Mouse (Mus musculus): ENCODE measurements around the gene Stum.
A peak's percentile ranks its signal among the peaks of the same experiment; 100 is the strongest.
"Not testable (repeated sequence)": the region's sequence is repeated elsewhere in the genome, so short reads cannot be mapped to it uniquely, and the experiment has no call there.

The Stum gene

GRCm38 (mm10) chr1:180405576-180406335 is 77.5 kb downstream of the Stum start:
- no peak for DNase-seq (ENCODE audit: low read depth, low spot score)

GRCm38 (mm10) chr1:180404706-180405105 is 78.6 kb downstream of the Stum start:
- DNase-seq (ENCODE audit: low read depth, low spot score), result no peak

DNA sequence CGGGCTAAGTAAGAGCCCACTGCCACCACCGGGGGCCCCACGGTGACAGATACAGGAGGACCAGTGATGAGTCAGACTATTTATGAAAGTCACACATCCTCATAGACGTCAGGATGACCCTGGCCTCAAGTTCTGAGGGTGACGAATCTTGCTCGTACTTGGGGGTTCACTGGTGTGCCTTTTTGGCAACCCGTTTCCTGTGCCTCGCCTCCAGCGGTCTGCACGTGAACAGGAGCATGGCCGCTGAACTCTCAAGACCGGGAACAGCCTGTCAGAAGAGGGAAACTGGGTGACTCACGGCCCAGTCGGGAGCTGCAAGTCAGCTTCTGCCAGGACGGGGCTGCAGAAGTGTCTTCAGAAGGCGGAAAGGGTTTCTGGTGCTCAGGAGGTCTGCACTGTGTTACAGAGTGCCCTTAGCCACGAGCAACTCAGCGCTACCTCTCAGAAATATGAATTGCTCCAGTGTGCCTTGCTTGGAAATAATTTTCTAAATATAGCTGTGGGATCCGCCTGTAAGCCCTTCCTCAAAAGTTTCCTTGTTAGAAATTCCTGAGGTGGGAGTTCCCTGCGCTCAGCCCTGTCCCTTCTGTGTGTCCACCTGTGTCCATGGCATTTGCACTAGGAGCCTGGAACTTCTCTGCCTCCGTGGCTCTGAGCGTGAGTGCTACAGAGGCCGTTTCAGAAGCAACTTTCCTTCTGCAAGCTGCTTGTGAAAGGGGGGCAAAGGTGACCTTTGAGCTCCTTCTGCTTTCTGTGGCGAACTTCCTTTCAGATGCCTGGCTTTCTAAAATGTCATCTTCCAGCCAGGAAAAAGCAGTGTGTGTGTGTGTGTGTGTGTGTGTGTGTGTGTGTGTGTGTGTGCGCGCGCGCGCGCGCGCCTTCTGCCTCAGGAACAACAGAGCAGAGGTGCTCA is 79.4 kb downstream of the Stum start:
- DNase-seq (ENCODE audit: low read depth, low spot score), result peak; percentile 34

GRCm38 (mm10) chr1:180403357-180403693 is 80.0 kb downstream of the Stum start:
- no peak for DNase-seq (ENCODE audit: low read depth, low spot score)

DNA sequence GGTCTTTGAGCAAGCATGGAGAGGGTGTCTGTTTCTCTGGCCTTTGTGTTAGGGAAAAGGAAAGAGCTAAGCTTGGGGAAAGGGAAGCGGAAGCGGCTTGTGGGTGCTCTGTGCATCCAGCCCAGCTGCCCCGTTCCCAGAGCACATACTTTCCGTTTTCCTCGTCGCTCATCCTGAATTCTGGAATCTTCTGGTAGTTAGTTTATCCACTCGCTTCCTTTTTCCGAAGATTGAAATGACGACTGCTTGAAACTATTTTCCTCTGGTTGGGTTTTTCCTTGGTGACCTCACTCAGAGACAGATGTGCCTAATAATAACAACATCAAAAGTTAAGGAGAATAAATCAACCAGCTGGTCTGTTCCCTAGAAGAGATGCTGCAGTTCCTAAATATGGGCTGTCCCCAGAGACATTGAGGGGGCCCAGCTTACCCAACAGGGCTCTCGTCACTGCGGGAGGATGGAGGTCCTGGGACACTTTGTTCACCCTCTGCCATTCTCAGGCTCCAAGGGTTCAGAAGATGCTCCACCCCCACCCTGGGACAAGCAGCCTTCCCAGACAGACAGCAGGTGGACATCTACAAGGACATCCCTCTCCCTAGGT is 80.7 kb downstream of the Stum start:
- DNase-seq (ENCODE audit: low read depth, low spot score), result no peak

GRCm38 (mm10) chr1:180401725-180402124 is 81.6 kb downstream of the Stum start:
- DNase-seq (ENCODE audit: low read depth, low spot score), result no peak

DNA sequence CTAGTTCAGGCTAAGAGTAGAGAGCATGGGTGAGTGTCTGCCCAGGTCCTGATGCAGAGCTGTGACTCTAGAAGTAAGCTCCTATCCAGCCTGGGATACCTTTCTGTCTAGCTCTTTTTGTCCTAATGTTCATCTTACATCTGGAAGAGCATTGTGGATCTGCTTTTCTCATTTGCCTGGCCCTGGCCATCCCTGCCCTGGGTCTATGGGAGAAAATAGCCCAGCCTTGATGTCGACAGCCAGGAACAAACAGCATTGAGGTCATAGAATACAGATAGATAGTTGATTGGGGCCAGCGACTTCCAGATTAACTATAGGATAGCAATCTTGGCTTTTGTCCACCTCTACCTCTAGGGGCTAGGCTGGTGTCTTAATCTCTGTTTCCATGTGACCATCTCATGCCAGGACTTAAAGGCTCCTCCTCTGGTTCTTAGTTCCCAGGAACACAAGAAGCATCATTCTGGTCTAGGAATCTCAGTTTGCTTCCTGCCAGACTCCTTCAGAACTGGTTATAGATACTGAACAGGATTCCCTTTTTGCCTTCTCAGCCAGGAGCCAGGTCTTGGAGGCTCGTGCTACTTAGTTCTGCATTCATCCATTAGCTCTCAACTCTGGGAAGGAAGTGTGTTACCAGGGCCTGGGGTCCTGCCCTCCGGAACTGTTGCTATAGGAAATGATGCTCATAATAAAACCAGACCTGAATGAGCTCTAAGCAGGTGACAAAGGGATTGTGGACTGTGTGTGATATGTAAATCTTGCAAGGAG is 82.4 kb downstream of the Stum start:
- no peak for DNase-seq (ENCODE audit: low read depth, low spot score)

DNA sequence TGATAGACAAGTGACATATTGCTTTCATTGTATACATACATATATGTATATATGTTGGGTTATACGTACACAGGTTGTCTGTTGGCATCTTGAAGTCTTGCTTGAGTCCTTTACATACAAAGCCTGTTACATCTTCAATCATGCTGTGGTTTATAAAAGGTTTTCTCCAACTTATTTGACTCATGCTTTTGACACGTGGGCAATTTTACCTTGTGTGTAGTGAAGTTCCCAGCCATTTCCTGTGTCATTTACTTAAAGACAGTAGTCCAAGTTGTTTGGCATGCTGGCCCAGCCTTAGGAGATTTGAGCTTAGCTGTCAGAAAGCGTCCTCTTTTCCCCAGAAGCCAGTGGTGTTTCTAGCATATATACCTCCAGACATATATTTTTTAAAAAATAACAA is 84.9 kb downstream of the Stum start:
- DNase-seq (ENCODE audit: low read depth, low spot score), result no peak

DNA sequence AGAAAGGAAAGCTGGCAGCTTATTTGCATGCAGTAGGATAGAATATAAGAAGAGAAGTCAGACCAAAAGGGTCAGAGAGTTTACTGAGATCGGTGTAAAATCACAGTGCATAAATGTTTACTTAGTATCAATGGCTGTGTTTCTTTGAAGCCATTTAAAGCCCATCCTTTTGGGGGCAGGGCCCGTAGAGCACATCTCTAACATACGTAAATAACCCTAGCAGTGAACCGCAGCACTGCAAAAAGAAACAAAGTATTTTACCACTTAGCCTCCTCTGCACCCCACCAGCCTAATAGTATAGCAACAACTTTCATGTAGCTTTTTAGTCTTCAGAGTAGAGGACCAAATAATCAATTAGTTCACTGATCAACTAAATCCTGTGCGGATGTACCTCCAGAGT is 85.6 kb downstream of the Stum start:
- DNase-seq (ENCODE audit: low read depth, low spot score), result no peak

DNA sequence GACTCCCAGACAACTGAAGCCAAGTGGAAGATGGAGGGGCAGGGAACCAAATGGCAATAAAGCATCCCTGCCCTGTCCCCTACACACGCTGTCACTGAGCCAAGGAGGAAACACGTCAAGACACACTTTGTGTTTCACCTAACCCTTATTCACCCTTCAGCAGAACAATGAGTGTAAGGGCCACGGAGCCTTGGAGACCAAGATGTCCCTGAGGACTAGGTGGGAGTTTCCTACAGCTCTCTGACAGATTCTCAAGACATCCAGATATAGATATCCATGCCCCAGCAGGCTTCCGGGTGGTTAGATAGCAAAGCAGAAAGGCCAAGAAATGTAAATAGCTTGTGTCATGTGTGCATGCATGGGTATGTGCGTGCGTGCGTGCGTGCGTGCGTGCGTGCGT is 89.4 kb downstream of the Stum start:
- no peak for DNase-seq (ENCODE audit: low read depth, low spot score)

- DNase-seq (ENCODE audit: low read depth, low spot score), result no peak
Observed at GRCm38 (mm10) chr1:180393017-180393797, 90.1 kb downstream of the Stum start.

GRCm38 (mm10) chr1:180392137-180392798 is 91.0 kb downstream of the Stum start:
- no peak for DNase-seq (ENCODE audit: low read depth, low spot score)

DNA sequence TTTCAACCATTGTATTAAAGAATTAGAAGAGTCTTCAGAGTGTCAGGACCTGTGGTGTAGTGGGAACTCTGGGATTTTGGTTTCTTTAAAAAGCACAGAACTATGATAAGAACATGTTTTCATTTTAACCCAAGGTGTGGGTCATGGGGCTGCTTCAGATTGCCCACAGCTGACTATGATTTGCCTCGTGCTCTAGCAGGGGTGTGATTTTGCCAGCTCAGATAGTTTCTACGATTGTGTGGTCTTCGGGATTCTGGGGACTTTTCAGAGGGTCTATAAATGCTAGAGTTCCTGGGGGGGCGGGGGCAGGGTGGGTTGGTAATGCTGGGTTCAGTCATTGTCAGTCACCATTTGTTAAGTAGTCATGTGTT is 91.7 kb downstream of the Stum start:
- no peak for DNase-seq (ENCODE audit: low read depth, low spot score)

- DNase-seq (ENCODE audit: low read depth, low spot score), result no peak
Observed at GRCm38 (mm10) chr1:180390746-180391574, 92.3 kb downstream of the Stum start.

DNA sequence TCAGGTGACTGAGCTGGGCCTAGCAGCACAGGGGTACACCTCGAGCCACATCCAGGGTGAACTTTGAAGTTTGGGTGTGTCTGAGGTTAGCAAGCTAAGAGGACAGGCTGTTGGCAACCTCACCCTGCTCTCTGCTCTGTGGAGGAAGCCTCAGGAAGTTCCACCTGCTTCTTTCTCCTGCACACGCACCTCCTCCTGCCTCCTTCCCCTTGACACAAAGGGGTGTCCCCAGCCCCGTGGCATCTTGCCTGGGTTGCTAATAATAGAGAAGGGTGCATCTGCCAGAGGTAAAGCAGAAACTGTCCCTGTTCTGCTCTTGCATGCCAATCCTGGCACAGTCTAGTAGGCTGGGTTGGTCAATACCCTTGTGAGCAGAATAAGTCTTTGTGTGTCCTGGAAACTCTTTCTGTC is 93.0 kb downstream of the Stum start:
- DNase-seq (ENCODE audit: low read depth, low spot score), result no peak

DNA sequence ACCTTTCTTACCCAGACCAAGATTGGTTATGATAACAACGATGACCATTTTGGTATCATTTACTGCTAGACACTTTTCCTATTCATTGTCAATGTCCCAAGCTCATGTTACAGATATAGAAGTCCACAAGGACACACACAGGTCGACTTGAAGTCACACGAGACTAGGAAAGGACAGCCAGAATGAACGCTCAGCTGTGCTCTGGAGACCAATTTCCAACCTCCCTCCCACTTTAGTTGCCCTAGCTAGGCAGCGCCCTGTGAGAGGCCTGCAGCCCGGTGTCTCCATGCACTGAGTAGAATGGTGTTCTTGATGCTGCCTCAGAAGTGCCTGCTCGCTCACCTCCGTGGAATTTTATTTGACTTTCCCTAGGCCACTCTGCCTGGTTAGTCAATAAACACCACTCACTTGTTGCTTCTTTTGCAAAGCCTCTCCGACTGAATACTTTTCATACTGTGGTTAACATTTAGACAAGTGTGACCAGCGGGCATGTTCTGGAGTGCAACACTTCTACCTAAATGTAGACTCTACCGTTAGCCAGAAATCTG is 94.0 kb downstream of the Stum start:
- DNase-seq (ENCODE audit: low read depth, low spot score), result not testable (repeated sequence)

DNA sequence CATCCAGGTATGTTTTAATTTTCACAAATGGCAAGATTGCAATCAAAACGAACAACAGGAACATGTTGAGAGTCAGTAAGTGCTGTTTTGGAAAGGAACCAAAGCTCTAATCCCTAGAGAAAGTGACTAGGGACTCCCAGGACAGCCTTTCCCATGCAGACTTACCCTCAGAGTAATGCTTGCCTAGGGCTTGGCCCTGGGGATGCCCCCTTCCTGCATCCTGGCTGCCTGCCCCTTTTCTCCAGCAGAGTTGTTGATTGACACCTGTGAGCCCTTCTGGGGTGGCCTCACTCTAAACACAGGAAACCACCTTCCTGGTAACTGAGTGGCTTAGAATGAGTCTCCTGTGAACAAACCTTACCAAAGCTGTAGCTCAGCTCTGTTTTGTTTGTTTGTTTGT is 94.8 kb downstream of the Stum start:
- DNase-seq (ENCODE audit: low read depth, low spot score), result no peak

DNA sequence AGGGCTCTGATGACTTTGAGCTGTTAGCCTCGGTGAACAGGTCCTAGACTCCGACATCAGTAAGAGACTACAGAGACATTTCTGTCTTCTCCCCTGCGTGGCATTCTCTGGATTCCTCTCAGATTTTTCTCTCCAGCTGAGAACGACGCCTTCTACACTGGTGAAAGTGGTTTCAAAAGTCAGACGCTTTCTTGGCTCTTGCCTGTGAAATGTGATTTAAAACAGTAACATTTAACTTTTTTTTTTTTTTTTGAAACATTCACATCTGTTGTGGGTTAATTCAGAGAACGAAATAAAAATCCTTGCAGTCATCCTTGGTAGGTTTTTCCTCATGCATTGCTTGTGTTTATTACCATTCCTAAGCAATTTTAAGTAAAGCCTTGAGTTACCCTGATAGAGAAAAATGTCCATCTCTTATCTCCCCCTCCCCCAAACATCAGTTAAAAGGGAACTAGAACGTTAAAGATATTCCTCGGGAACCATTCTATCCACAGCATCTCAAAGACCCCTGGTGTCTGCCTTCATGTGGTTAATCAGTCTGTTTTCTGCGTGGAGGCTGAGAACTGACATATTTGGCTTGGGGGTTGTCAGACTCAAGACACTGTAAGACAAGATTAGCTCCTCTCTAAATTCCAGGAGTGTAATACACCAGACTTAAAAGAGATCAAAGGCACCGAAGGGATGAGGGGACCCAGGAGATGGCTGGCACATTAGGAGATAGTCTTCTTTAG is 95.4 kb downstream of the Stum start:
- DNase-seq (ENCODE audit: low read depth, low spot score), result no peak

All from forelimb bud, embryonic 11.5 days (tissue).